Mouse (Mus musculus) heart, postnatal 25 days (tissue): ENCODE measurements around the gene Cdh9. TPM values are rescaled to one million over a fixed set of nuclear protein-coding genes. Genes with fewer than 3 reads are reported as not detected.

Experiments
- DNase-seq: peaks from one replicate; pipeline ENCODE4 v3.0.0; 2022; ENCODE audit warnings: low spot score
- intact Hi-C: fragments of 180-260 bp; cut with DNase I; formaldehyde crosslinking; loops from one replicate; pipeline ENCODE4 v1.15.1; 2025
- total RNA-seq, 2 experiments: library from RNA; stranded (reverse); gene quantifications; 2 replicates each; pipeline ENCODE4 v1.2.3; 2021

Gene Cdh9
- not detected for total RNA-seq

- intact Hi-C loops = no loop called here
- no peak for DNase-seq
Observed at GRCm38 (mm10) chr15:16728470-16729011, at the start of gene Cdh9. Cdh9 (plus strand) TSS chr15:16728756.

GRCm38 (mm10) chr15:16679096-16679495 is 49.5 kb upstream of the Cdh9 start:
- intact Hi-C loops = no loop called here

GRCm38 (mm10) chr15:16699821-16700220 is 28.7 kb upstream of the Cdh9 start:
- intact Hi-C loops = no loop called here

More at GRCm38 (mm10) chr15:16679096-16679495, 49.5 kb upstream of the Cdh9 start:
- no peak for DNase-seq

GRCm38 (mm10) chr15:16702340-16702739 is 26.2 kb upstream of the Cdh9 start:
- no peak for DNase-seq
- intact Hi-C loops = no loop called here

More at GRCm38 (mm10) chr15:16699821-16700220, 28.7 kb upstream of the Cdh9 start:
- no peak for DNase-seq

GRCm38 (mm10) chr15:16739088-16739487 is 10.5 kb downstream of the Cdh9 start:
- intact Hi-C loops = no loop called here
- DNase-seq = no peak

- no peak for DNase-seq
- intact Hi-C loops = no loop called here
Observed at GRCm38 (mm10) chr15:16746672-16747071, 18.1 kb downstream of the Cdh9 start.

- intact Hi-C loops = no loop called here
- no peak for DNase-seq
Observed at GRCm38 (mm10) chr15:16763252-16763651, 34.7 kb downstream of the Cdh9 start.

GRCm38 (mm10) chr15:16784575-16784974 is 56.0 kb downstream of the Cdh9 start:
- intact Hi-C loops = no loop called here

GRCm38 (mm10) chr15:16792857-16793256 is 64.3 kb downstream of the Cdh9 start:
- intact Hi-C loops = no loop called here
- DNase-seq = no peak

More at GRCm38 (mm10) chr15:16784575-16784974, 56.0 kb downstream of the Cdh9 start:
- no peak for DNase-seq

- no peak for DNase-seq
- intact Hi-C loops = no loop called here
Observed at GRCm38 (mm10) chr15:16801302-16801701, 72.7 kb downstream of the Cdh9 start.

- intact Hi-C loops = no loop called here
- DNase-seq = no peak
Observed at GRCm38 (mm10) chr15:16810787-16811186, 82.2 kb downstream of the Cdh9 start.

GRCm38 (mm10) chr15:16814035-16814434 is 85.5 kb downstream of the Cdh9 start:
- DNase-seq = no peak
- intact Hi-C loops = no loop called here

- intact Hi-C loops = no loop called here
- DNase-seq = no peak
Observed at GRCm38 (mm10) chr15:16834761-16835160, 106.2 kb downstream of the Cdh9 start.

GRCm38 (mm10) chr15:16882542-16882941 is 154.0 kb downstream of the Cdh9 start:
- intact Hi-C loops = no loop called here
- no peak for DNase-seq

GRCm38 (mm10) chr15:16896674-16897073 is 168.1 kb downstream of the Cdh9 start:
- no peak for DNase-seq
- intact Hi-C loops = no loop called here
